Mouse (Mus musculus) retina, postnatal 7 days (tissue): ENCODE data around the gene Sdr39u1.

ENCODE experiments used
- DNase-seq: peaks from one replicate; pipeline ENCODE4 v3.0.0-alpha.2; 2012; ENCODE audit warnings: low read depth, low spot score

Sdr39u1 gene

DNA sequence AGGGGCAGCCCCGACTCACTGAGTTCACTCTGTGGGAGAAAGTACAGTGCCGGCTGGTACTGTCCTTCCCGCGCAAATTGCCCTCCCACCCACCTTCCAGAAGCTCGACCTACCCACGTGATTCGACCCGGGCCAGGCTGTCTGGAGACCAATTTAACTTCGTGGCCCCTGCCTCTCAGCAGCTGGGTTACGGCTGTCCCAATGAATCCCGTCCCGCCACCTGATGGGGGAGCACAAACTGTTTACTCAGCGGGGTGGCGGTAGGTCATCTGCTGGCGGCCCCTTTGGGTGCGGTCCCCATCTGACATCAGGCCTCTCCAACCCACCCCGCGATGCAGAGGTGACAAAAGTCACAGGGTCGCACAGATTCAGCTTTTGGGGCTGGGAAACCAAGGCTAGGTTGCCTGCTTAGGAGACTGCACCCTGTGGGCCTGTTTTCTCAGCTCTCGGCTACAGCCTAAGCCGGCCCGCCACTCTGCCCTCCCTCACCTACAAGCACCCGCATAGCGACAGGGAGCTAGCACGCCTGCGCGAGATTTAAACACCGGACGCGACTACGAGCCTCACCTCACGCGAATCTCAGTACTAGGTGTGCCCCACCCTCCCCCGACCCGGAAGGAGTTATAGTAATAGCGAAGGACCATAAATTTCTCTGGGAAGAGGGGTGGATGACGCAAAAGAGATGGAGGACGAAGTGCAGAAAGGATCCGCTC lies at the start of gene Sdr39u1:
Gene Sdr39u1, minus strand, starts transcription at position 593 of the 713 bp plus-strand sequence.
- DNase-seq, result peak; percentile 86

DNA sequence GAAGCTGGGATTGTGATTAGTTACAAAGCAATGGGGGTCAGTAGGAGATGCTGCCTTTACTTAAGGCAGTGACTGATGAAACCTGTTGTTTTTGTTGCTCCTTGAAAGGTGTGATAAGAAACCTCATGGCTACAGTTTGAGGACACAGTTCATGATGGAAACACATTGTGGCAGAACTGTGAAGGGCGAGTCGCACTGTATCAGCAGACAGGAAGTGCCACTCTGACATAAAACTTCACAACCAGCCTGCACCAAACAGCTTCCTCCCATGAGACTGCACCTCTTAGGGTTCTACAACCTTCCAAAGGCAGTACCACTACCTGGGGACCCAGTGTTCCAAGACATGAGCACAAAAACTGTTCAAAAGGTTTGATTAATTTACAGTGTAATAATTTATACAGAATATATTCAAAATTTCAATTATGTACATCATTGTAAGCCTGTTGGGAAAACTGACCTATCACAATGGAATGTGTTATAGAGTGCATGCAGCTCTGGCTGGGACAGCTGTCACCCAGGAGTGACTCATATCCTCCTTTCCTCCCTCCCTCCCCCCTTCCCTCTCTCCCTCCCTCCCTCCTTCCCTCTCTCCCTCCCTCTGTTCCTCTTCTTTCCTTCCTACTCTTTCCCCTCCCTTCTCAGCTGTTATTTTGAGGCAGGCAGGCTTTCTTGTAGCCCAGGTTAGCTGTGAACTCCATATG lies 46.3 kb upstream of the Sdr39u1 start:
- DNase-seq, result no peak

DNA sequence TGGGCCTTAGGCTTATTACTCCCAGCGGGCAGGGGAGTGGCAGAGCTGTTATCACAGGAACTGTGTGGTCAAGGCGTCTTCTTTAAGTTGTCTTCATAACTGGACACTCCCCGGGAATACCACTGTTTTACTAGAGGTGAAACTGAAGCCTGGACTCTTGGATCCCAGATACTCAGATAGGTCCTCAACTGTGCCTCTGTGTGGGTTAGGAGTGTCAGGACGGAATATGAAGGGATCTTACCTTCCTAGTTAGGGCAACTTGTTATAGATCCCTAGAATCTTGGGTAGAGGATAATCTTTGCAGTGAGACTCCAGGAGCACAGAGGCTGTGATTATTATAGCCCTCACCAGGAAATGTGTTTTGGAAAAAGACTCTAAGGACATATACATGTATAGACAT lies 44.5 kb upstream of the Sdr39u1 start, which contains the start of gene Cma1:
Gene Cma1, minus strand, starts transcription at position 101 of the 400 bp plus-strand sequence.
- no peak for DNase-seq

DNA sequence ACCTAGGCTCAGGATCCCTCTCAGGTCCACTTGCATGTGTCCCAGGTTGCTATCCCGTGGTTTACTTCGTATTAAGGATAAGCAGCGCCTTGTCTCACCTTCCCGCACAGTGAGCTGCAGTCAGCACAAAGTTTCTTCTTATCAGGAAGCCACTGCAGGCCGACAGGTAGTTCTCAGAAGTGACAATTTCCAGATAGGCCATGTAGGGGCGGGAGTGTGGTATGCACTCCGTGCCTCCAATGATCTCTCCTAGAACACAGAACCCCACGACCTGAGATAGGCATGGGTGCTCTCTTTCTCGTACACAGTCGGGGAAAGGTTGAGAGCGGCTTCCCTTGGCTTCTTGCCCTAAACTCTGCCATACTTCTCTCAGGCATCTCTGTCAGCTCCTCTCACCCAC lies 43.5 kb upstream of the Sdr39u1 start:
- DNase-seq, result no peak

DNA sequence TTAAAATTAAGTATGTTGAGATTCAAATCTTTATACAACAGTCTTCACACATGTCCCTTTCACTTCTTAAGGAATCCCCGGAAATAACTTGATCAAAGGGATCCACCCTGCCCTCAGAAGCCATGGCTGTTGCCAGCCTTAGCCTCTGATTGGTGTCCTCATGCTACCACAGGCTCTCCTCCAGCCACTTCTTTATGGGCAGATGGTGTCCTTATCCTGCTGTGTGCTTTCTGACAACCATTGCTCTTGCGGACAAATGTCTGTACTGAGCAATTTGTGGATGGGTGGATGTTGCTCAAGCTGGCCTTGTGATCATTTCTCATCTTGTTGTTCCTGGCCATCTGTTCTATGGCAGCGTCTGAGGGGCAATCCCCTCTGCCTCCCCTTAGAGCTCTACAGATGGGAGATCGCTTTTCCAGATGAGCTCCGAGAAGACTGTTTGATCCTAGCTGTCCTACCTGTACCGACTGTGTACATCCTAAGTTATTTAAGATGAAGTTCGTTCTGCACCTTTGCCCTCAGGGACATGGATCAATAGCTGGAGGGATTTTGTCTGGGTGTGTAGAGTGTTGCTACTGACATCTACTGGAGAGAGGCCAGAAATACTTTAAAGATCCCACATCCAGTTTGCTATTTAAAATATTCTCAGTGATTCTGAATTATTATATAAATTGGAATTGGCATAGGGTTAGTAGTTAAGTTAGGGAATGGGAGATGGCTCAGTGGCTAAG lies 40.1 kb upstream of the Sdr39u1 start:
- DNase-seq, result no peak

DNA sequence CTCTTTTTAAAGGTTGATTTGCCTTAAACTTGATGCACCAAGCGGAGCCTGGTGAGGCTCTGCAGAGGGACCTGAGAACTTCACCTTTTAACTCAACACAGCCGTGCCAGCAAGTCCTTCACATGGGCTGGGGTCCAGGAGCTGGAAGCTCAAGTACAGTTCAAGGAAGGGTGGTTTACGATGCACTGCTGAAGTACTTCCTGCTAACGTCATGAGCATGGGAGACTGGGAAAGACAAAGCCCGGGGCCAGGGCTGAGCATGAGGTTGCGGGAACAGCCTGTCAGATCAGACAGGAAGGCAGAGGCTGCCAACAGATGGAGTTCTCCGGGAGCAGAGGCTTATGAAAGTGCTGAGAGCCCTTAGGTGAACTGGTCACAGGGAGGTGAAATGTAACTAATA lies 33.5 kb upstream of the Sdr39u1 start:
- no peak for DNase-seq

DNA sequence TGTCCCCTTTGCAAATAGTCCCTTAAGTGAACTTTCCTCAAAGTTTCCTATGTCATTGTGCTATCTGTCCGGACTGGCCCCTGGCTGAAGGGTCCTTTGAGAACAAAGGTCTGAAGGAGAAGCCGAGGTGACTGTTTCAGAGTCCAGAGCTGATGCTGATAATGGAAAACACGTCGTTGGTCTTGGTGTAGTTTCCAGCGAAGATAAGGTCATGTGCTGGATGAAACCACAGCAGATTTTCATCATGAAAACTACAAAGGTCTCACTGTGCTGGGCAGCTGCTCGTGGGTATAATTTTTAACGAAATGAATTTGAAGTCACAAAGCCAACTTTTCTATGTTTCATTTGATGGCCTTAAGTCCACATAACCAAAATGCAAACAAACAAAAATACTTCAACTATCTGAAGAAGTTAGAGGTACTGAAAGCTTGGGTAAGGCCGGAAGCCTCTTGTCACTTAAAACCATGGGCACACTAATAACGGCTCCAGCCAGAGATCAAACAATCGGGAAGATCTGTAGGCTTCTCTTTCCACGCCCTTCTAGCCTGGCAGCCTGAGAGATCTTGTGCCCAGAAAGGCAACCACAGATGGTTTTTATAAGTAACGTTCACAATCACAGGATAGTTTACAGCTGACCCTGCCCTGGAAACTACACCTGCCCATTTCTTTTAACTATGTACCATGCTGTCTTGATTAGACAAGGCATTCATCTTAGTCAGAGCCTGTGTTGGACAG lies 29.3 kb upstream of the Sdr39u1 start:
- DNase-seq, result no peak

DNA sequence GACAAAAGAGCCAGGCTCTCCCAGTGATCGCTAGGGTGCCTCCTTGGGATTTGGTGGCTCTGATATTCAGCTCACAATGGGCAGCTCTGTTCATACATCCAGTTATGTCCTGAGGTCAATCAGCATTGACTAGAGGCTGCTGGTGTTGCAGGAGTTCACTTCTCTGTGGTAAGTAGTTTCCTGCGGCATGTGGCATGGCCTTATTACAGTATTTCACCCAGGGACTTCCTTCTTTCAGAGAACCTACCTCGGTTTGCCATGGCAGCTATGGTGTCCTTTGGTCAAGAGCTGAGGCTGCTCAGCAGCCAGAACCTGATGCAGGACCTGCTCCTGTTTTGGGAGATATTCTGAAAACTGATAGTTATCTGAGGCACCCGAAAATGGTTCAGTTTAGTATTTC lies 26.8 kb upstream of the Sdr39u1 start:
- no peak for DNase-seq

DNA sequence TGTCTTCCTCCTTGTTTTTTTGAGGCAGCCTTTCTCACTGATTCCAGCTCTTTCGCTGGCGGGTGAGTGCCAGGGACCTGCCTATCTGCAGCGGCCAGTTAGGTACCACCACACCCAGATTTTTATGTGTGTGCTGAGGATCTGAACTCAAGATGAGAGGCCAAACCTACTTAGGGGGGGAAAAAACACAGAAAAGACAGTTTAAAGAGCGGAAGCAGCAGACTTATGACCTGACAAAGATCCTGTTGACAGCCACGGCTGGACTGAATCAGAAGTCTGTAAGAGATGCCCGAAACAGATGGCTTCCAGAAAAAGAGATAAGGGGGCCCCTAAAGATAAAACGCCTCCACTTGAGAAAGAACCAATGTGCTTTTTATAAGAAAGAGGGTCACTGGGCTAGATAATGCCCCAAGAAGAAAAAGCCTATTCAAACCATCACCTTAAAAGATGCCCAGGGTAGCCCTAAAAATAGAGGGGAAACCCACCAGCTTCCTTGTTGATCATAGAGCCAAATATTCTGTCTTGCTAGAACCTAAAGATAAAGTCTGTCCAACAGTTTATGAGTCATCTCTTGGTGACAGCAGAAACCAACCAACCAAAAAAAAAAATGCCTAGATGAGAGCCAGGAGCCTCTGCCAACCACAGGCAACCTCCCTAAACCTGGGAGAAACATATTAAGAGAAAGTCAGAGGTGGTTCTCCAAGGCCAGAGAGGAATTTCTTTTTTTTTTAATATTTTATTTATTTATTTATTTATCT lies 22.6 kb upstream of the Sdr39u1 start:
- DNase-seq, result no peak

DNA sequence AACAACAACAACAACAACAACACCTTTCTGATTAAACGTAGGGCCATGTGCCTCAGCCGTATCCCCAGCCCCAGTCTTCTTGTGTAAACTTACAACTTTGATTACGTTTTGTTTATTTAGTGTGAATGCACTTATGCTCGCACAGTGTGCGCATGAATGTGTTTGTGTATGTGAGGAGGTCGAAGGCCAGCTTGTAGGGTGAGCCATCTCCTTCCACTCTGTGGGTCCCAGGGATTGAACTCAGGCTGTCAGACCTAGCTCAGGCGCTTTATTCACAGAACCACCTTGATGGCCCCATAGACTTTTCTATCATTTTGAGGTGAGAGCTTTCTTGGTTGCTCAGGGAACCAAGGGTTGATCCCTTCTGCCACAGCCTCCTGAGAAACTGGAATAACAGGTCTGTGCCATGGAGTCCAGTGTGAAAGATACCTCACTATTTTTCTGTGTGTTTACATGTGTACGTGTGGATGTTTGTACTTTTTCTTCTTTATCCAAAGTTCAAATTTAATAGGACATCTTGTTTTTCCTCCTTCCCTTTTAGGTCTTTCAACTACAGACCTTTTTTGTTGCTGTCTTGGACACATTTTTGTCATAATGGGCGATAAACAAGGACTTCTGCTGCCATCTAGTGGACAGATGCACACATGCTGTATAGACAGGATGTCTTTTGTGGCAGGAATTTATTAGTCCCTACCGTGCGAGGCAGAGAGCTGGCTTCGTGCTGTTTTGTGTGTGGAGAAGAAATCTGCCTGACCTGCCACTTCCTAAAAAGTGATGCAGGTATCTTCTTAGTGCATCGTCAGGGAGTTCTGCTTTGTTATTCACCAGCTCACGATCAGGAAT lies 18.4 kb upstream of the Sdr39u1 start:
- DNase-seq, result peak; percentile 83

DNA sequence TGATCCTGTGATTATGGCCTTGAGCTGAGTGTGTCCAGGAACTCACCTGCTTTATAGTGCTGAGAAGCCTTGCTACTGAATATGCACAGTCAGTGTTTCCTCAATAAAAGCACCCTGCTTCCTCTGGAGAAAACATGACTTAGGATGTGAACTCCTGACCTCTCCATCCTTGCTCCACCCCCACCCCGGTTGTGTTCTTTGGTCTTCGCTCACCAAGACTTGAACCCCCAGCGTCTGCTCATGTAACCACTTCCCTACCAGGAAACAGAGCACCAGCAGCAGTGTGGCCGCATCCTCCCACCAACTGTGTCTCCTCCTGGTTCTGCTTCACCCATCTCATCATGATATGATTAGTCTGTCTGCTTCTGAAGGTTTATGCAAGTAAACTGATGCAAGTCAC lies 13.3 kb upstream of the Sdr39u1 start:
- DNase-seq, result no peak

DNA sequence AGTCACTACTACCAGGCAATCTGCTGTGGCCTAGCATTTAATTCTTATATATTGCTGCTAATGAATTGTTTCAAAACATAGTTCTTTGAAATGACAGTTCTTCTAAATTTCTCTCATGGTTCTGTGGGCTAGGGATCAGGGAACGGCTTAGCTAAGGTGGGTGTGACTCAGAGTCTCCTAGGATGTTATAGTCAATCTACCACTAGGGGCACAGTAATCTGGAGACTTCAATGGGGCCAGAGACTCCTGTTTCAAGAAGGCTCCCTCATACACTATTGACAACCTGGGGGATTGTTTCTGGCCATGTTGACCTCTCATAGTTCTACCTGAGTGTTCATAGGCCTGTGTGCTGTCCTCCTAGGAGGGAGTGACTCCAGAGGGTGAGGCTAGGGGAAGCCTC lies 5.4 kb upstream of the Sdr39u1 start:
- no peak for DNase-seq

DNA sequence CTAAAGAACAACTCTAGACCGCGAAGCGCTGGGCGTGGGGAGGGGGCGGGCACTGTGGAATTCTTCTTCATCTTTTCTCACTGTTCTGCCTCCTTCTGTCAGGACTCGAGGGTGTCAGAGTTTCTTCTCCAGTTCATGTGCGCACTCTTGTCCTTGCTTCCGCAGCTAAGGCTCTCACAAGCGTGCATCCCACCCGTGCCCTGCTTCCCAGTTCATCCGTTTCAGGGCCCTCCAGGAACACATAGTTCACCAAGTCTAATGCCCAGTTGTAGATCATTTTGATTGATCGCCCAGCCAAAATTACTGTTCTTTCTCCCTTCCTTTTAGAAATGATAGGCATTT lies 292 bp upstream of the Sdr39u1 start:
- DNase-seq, result no peak

DNA sequence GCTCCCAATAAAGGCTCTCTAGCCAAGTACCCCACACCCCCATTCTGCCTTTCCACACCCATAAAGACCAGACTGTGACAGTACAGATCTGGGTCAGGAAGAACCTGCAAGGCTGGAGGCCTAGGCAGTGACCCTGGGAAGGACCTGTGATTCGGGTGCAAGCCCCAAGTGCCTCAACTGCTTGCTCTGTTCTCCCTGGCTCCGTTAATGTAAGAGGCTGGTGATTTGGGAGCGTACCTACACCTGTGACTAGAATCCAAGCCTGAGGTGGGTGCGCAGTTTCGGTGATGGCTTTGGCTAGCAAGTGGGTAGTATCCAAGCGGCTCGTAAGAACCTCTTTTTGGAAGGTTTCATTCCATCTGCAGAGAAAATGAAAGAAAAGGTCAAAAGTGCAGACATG lies 1.1 kb downstream of the Sdr39u1 start:
- DNase-seq, result no peak

DNA sequence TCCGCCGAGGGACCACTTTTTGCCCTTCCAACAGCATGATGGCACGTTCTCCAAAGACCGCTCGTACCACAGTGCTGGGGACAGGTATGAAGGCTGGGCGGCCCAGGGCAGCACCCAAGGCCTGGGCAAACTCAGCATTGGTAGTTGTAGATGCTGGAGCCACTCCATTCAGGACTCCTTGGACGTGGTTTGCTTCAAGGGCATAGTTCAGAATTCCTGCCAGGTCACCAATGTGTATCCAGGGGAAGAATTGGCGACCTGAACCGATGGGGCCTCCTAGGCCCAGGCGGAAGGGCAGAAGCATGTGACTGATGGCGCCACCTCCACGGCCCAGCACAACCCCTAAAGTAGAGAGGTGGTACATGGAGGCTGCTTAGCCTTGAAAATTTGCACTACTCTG lies 2.4 kb downstream of the Sdr39u1 start:
- no peak for DNase-seq

DNA sequence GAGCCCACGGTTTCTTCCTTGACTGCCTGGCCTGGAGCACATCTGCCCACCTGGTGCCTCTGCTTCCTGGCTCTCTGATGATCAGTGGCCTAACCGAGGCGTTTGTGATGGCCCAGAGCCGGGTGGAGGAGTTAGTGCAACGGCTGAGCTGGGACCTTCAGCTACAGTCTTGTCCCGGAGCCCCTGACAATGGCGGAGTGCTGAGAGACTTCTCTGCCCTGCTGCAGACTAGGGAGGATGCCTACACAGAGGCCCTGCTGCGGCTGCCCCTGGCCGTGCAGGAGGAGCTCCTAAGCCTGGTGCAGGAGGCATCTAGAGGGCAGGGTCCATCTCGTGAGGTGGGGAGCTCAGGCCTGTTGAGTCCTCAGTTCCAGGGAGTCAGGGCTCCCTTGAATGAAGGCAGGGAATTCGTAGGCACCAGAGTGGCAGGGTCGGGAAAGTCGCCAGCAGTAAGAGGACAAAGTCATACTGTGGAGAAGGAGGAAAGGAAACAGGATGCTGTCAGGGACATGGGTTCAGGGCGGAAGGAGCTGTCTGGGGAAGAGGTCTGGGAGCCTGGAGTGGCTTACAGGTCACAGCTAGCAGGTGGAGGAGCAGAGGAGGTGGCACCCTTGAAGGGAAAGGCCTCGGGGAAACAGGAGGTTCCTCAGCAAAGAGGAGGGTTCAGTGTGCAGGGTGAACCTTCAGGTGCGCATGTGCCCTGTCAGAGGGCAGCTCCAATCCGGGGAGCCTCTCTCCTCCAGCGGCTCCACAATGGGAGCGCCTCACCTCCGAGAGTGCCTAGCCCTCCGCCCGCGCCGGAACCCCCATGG lies 13.3 kb downstream of the Sdr39u1 start:
- DNase-seq, result no peak

DNA sequence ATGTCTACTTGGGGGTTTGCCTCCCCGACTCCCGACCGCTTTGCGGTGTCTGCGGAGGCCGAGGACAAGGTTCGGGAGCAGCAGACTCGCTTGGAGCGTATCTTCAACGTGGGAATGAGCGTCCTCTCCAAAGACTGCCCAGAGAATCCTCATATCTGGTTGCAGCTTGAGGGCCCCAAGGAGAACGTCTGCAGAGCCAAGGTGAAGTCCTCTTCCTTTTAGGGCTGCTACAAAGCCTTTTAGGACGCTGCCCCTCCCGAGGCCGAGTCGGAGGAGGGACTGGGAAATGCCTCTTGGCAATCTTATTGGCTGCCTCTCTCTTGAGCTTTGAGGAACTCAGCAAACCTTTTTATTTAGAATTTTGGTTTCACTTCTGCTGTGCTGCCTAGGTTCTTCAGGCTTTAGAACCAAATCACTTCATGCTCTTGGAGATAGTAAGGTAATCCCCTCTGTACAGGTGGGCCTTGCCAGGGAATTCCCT lies 14.3 kb downstream of the Sdr39u1 start:
- DNase-seq, result no peak

DNA sequence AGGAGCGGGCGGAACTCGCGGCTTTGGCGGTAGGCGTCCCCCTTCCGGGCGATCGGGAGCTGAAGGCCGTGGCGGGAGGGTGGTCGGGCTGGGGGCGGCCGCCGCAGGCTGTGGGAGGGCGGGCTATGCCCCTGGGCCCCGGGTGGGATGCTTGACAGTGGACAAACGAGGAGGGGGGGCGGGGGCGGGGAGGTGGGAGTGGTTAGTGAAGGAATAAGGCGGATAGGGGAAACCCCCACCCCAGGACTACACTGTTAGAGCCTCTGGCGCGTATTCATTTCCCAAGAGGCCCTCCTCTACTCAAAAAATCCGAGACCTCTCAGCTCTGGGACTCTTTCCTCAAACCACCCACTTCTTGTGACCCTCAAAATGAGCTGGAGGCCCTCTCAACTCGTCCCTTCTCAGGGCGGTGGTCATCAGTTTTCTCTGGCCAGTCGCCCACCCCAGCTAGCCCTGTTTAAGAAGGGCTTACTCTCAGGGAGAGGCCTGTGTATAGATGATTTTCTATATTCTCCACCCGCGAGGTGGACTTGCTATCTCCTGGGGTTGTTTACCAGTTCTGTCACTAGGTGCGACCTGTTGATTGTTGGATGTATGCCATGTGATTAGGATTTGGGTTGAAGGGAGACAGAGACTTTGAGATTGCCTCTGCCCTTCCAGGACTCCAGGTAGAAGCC lies 14.8 kb downstream of the Sdr39u1 start:
- no peak for DNase-seq

DNA sequence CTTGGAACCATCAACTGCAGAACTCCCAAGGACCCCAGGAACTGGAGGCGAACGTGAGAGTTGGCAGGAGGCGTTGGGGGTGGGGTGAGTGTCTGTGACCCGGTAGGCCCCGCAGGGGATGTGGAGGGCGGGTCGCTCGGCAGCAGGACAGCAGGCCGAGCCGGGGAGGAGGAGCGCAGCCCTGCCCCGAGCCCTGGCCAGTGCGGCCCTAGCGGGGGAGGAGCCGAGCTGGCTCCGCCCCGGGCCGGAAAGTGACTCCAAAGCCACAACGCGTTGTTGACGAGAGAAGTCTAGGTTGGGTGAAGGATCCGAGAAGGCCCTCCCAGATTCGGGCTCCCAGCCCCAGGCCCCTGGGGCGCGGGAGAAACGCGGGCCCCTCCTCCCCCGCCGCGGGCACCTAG lies 15.4 kb downstream of the Sdr39u1 start, which contains the start of gene Khnyn:
Gene Khnyn, plus strand, starts transcription at position 235 of the 401 bp plus-strand sequence.
- DNase-seq, result peak; percentile 59
